Mouse (Mus musculus) megakaryocyte-erythroid progenitor cell, adult 5 weeks (primary cell): ENCODE results near the gene Gm19410. TPM values are rescaled to one million over a fixed set of nuclear protein-coding genes. Genes with fewer than 3 reads are reported as not detected.

Source experiments
- polyA plus RNA-seq: library from polyadenylated mRNA; stranded (reverse); fragments of >175 nt; gene quantifications from 2 replicates; pipeline ENCODE4 v1.2.3, GENCODE M21; 2012

Gm19410 gene
- not detected in 2 replicates for polyA plus RNA-seq

GRCm38 (mm10) chr8:35765499-35766193 lies at the start of gene Gm19410:
TSS of gene Gm19410 (plus strand) at chr8:35765790.

